Comparison of ENCODE assay signal across 10 mouse cellular contexts in genomic region chr11:64618631-64619385, GRCm38 (mm10).
DNase-seq lines count a peak whose midpoint lies in the region; ATAC-seq and TF ChIP-seq lines count a peak whose summit lies in the region.
"Had no signal": no experiment of that assay in that cellular context is flagged by ENCODE, and none has a peak within 500 bp of the region (broad histone marks: within the 10 kb centered on the region; RNA-seq: fewer than 3 reads in every experiment).

No protein-coding gene starts in this region.

- H3K9me3 ChIP-seq in heart, embryonic 10.5 days = no peaks in the 10 kb centered on the region
- no peaks in the 10 kb centered on the region for H3K9me3 ChIP-seq in limb, embryonic 12.5 days
- H3K9me3 ChIP-seq: forebrain, embryonic 10.5 days had no signal

- no peaks in the 10 kb centered on the region for H3K4me1 ChIP-seq in heart, embryonic 10.5 days
- peaks cover 5% of the 10 kb centered on the region; the same call in 1 of the 2 replicates for H3K4me1 ChIP-seq in kidney, adult 2 months (ENCODE audit: control insufficient read depth, insufficient read depth, low read length)
- H3K4me1 ChIP-seq in limb, embryonic 12.5 days (replicated peaks) = peaks cover 27% of the 10 kb centered on the region
- H3K4me1 ChIP-seq: forebrain, embryonic 10.5 days had no signal

- 66% methylated on average over 5 of the region's 5 CpGs for WGBS in heart, embryonic 10.5 days
- 25% methylated on average over 5 of the region's 5 CpGs for WGBS in kidney, adult 2 months
- 21% methylated on average over 5 of the region's 5 CpGs for WGBS in limb, embryonic 12.5 days

- no peak overlapping the region for H3K27ac ChIP-seq in heart, embryonic 10.5 days
- peak overlapping the region; percentile 97 for H3K27ac ChIP-seq in kidney, adult 2 months (ENCODE audit: insufficient read depth, low read depth, low read length)
- H3K27ac ChIP-seq in limb, embryonic 12.5 days = peak overlapping the region; percentile 83
- H3K27ac ChIP-seq: forebrain, embryonic 10.5 days had no signal

- no peak for TF ChIP-seq POLR2A in kidney, adult 2 months (IDR thresholded peaks at IDR 0.05; ENCODE audit: low read depth, low read length)

- H3K4me2 ChIP-seq in limb, embryonic 12.5 days = no peak overlapping the region; the same call in 1 of the 2 replicates

- no peak overlapping the region for H3K9ac ChIP-seq in limb, embryonic 12.5 days (replicated peaks)

- no peak for ATAC-seq in limb, embryonic 12.5 days (ENCODE audit: insufficient number of reproducible peaks, insufficient read depth, low FRiP score, low TSS enrichment, low read depth)
- no peak for ATAC-seq in megakaryocyte-erythroid progenitor cell, adult 5-6 weeks (replicated peaks; ENCODE audit: low FRiP score, low TSS enrichment, poor library complexity, severe bottlenecking)
- ATAC-seq: intestine, embryonic 16.5 days had no signal

- H3K27me3 ChIP-seq in heart, embryonic 10.5 days (ENCODE audit: insufficient read depth, poor library complexity, severe bottlenecking) = peaks cover 79% of the 10 kb centered on the region
- no peaks in the 10 kb centered on the region for H3K27me3 ChIP-seq in kidney, adult 2 months (replicated peaks; ENCODE audit: control insufficient read depth, insufficient read depth, low read length)
- H3K27me3 ChIP-seq in limb, embryonic 12.5 days = no peaks in the 10 kb centered on the region

- peak; percentile 95 for DNase-seq in heart, adult 11 months
- no peak for DNase-seq in heart, embryonic 10.5 days (ENCODE audit: low spot score)
- peak; percentile 13 for DNase-seq in gastrocnemius, adult 18-20 months (ENCODE audit: low spot score)
- peak; percentile 63 for DNase-seq in kidney, adult 2 months
- DNase-seq in thymus, postnatal 14 days = no peak
- DNase-seq in testis, postnatal 10 days (ENCODE audit: low spot score) = no peak

- no peaks in the 10 kb centered on the region for H3K36me3 ChIP-seq in heart, embryonic 10.5 days
- no peaks in the 10 kb centered on the region for H3K36me3 ChIP-seq in kidney, adult 2 months (ENCODE audit: control insufficient read depth, insufficient read depth, low read length)
- H3K36me3 ChIP-seq in limb, embryonic 12.5 days = no peaks in the 10 kb centered on the region
- H3K36me3 ChIP-seq: forebrain, embryonic 10.5 days had no signal

- no peak overlapping the region for H3K4me3 ChIP-seq in heart, embryonic 10.5 days
- no peak overlapping the region for H3K4me3 ChIP-seq in kidney, adult 2 months (ENCODE audit: insufficient read depth, low read depth, low read length)
- no peak overlapping the region for H3K4me3 ChIP-seq in limb, embryonic 12.5 days (replicated peaks)
- H3K4me3 ChIP-seq: forebrain, embryonic 10.5 days had no signal

- no peak for TF ChIP-seq CTCF in kidney, adult 2 months (conservative IDR thresholded peaks at IDR 0.05; ENCODE audit: insufficient read depth, insufficient read length, low read depth, low read length)

Comparison
In these comparisons a context has a peak if more than half of its experiments do, and no peak if none do; other contexts are left out.
1. DNase-seq: peak in heart, adult 11 months (single experiment), gastrocnemius, adult 18-20 months (single experiment) and kidney, adult 2 months (single experiment); none in heart, embryonic 10.5 days (single experiment), thymus, postnatal 14 days (single experiment) and testis, postnatal 10 days (single experiment).